Mouse (Mus musculus) lung, adult 2 months (tissue): Measurements from ENCODE around the gene Olfr1061. TPM values are rescaled to one million over a fixed set of nuclear protein-coding genes. Genes with fewer than 3 reads are reported as not detected.
"Not testable (repeated sequence)": the region's sequence is repeated elsewhere in the genome, so short reads cannot be mapped to it uniquely, and the experiment has no call there.

Experiments
- DNase-seq: peaks from one replicate; pipeline ENCODE4 v3.0.0; 2022
- H3K4me1 ChIP-seq: fragments of 200-500 bp; 2 replicates; pipeline ENCODE4 v1.6.1; 2011; ENCODE audit warnings: low read length; ENCODE audit not compliant: control insufficient read depth, insufficient read depth
- H3K4me3 ChIP-seq: fragments of 200-500 bp; replicated peaks from 2 replicates; pipeline ENCODE3; 2011; ENCODE audit warnings: low read depth, mild to moderate bottlenecking, control low read depth, low read length; ENCODE audit errors: extremely low read depth
- CTCF ChIP-seq: fragments of 200-500 bp; IDR thresholded peaks from 2 replicates; pipeline ENCODE4 v1.5.1; 2011; ENCODE audit warnings: mild to moderate bottlenecking, low read length, control low read depth; ENCODE audit not compliant: insufficient read depth
- POLR2A ChIP-seq: fragments of 200-500 bp; IDR thresholded peaks from 2 replicates; pipeline ENCODE4 v1.6.1; 2011; ENCODE audit warnings: low read depth, mild to moderate bottlenecking, control low read depth, low read length, borderline replicate concordance; ENCODE audit errors: extremely low read depth
- WGBS: fragments of 180-500 bp; shearing (Covaris S2); methylation state at CpG from one replicate; pipeline ENCODE4 v1.1.7; 2018; 5-methylcytosine and 5-hydroxymethylcytosine counted together
- polyA plus RNA-seq: library from polyadenylated mRNA; depleted of rRNA; stranded (reverse); fragments of >200 nt; gene quantifications from 2 replicates; pipeline ENCODE4 v1.2.3, GENCODE M21; 2012; rRNA removed

The Olfr1061 gene
- not detected in 2 replicates for polyA plus RNA-seq

- Histone ChIP-seq H3K4me3 (no peak within 1 kb of the TSS), H3K4me1 (no peaks in the 10 kb centered on the region)
- 58% methylated on average over 1 of the region's 1 CpGs for WGBS
- no peak for DNase-seq
- no peak for TF ChIP-seq POLR2A
- no peak for TF ChIP-seq CTCF
These were observed at the start of gene Olfr1061 for GRCm38 (mm10) chr2:86413950-86414349. Gene Olfr1061 (minus strand): TSS chr2:86414050.

GRCm38 (mm10) chr2:86460434-86460833 lies 46.6 kb upstream of the Olfr1061 start:
- WGBS = 67% methylated on average over 1 of the region's 1 CpGs
- no peak for DNase-seq
- H3K4me1 ChIP-seq = no peaks in the 10 kb centered on the region
- H3K4me3 ChIP-seq = no peak overlapping the region
- TF ChIP-seq POLR2A (no peak), CTCF (no peak)

- no peak within 1 kb of the TSS for H3K4me3 ChIP-seq
- no peak for DNase-seq
- WGBS = 83% methylated on average over 1 of the region's 1 CpGs
- no peaks in the 10 kb centered on the region for H3K4me1 ChIP-seq
- no peak for TF ChIP-seq POLR2A
These were observed 42.3 kb upstream of the Olfr1061 start, which contains the start of gene Olfr1066 for GRCm38 (mm10) chr2:86456169-86456568. Gene Olfr1066 (minus strand): TSS chr2:86456269.

- not testable (repeated sequence) for DNase-seq
- WGBS = 78% methylated on average over 1 of the region's 1 CpGs
These were observed 36.6 kb upstream of the Olfr1061 start, which contains the start of gene Olfr1065 for GRCm38 (mm10) chr2:86450491-86450890. Gene Olfr1065 (minus strand): TSS chr2:86450591.

GRCm38 (mm10) chr2:86442101-86442500 lies 28.3 kb upstream of the Olfr1061 start:
- not testable (repeated sequence) for H3K4me3 ChIP-seq, H3K4me1 ChIP-seq, DNase-seq
- WGBS = 74% methylated on average over 1 of the region's 1 CpGs

More at GRCm38 (mm10) chr2:86450491-86450890, 36.6 kb upstream of the Olfr1061 start, which contains the start of gene Olfr1065:
- not testable (repeated sequence) for H3K4me1 ChIP-seq, H3K4me3 ChIP-seq

- not testable (repeated sequence) for DNase-seq, H3K4me1 ChIP-seq, H3K4me3 ChIP-seq
- 83% methylated on average over 8 of the region's 8 CpGs for WGBS
These were observed 14.7 kb upstream of the Olfr1061 start for GRCm38 (mm10) chr2:86428511-86428910.

- H3K4me3 ChIP-seq, DNase-seq, H3K4me1 ChIP-seq: not testable (repeated sequence)
These were observed 12.8 kb upstream of the Olfr1061 start, which contains the start of gene Olfr1062 for GRCm38 (mm10) chr2:86426649-86427048. Gene Olfr1062 (minus strand): TSS chr2:86426749.

GRCm38 (mm10) chr2:86395114-86395513 lies 18.7 kb downstream of the Olfr1061 start:
- DNase-seq = no peak
- TF ChIP-seq CTCF = no peak
- no peak for TF ChIP-seq POLR2A
- no peaks in the 10 kb centered on the region for H3K4me1 ChIP-seq
- no peak overlapping the region for H3K4me3 ChIP-seq
- 76% methylated on average over 2 of the region's 2 CpGs for WGBS

GRCm38 (mm10) chr2:86388461-86388860 lies 25.4 kb downstream of the Olfr1061 start, which contains the start of gene Olfr1058:
Gene Olfr1058 (minus strand): TSS chr2:86388561.
- not testable (repeated sequence) for H3K4me3 ChIP-seq, DNase-seq, H3K4me1 ChIP-seq

- no peaks in the 10 kb centered on the region for H3K4me1 ChIP-seq
- DNase-seq = no peak
- no peak within 1 kb of the TSS for H3K4me3 ChIP-seq
- TF ChIP-seq CTCF (no peak), POLR2A (no peak)
These were observed 35.6 kb downstream of the Olfr1061 start, which contains the start of gene Olfr1057 for GRCm38 (mm10) chr2:86378293-86378692. Gene Olfr1057 (minus strand): TSS chr2:86378393.

GRCm38 (mm10) chr2:86366342-86366741 lies 47.5 kb downstream of the Olfr1061 start:
- not testable (repeated sequence) for H3K4me3 ChIP-seq, H3K4me1 ChIP-seq, DNase-seq
- 67% methylated on average over 1 of the region's 6 CpGs for WGBS

Other genes with a start within 250 kb of the Olfr1061 start
- gene Olfr1043, start 246.5 kb downstream of the Olfr1061 start, polyA plus RNA-seq = not detected in 2 replicates
- gene Olfr1044, start 236.2 kb downstream of the Olfr1061 start, polyA plus RNA-seq = not detected in 2 replicates
- gene Olfr52, start 228.4 kb downstream of the Olfr1061 start, polyA plus RNA-seq = not detected in 2 replicates
- gene Olfr1045, start 211.0 kb downstream of the Olfr1061 start, polyA plus RNA-seq = not detected in 2 replicates
- not detected in 2 replicates for gene Olfr1046, start 194.7 kb downstream of the Olfr1061 start, polyA plus RNA-seq
- not detected in 2 replicates for gene Olfr1047, start 182.6 kb downstream of the Olfr1061 start, polyA plus RNA-seq
- gene Olfr1048, start 173.8 kb downstream of the Olfr1061 start, polyA plus RNA-seq = not detected in 2 replicates
- gene Olfr1049, start 155.7 kb downstream of the Olfr1061 start, polyA plus RNA-seq = not detected in 2 replicates
- gene Olfr1051, start 135.0 kb downstream of the Olfr1061 start, polyA plus RNA-seq = not detected in 2 replicates
- not detected in 2 replicates for gene Olfr1052, start 121.6 kb downstream of the Olfr1061 start, polyA plus RNA-seq
- not detected in 2 replicates for gene Olfr1053, start 98.8 kb downstream of the Olfr1061 start, polyA plus RNA-seq
- not detected in 2 replicates for gene Olfr1054, start 78.6 kb downstream of the Olfr1061 start, polyA plus RNA-seq
- gene Olfr1055, start 63.8 kb downstream of the Olfr1061 start, polyA plus RNA-seq = not detected in 2 replicates
- gene Olfr1056, start 51.6 kb downstream of the Olfr1061 start, polyA plus RNA-seq = not detected in 2 replicates
- gene Olfr1057, start 35.7 kb downstream of the Olfr1061 start, polyA plus RNA-seq = not detected in 2 replicates
- not detected in 2 replicates for gene Olfr1058, start 25.5 kb downstream of the Olfr1061 start, polyA plus RNA-seq
- gene Olfr1062, start 12.7 kb upstream of the Olfr1061 start, polyA plus RNA-seq = not detected in 2 replicates
- not detected in 2 replicates for gene Olfr1065, start 36.5 kb upstream of the Olfr1061 start, polyA plus RNA-seq
- gene Olfr1066, start 42.2 kb upstream of the Olfr1061 start, polyA plus RNA-seq = not detected in 2 replicates
- not detected in 2 replicates for gene Olfr228, start 73.3 kb upstream of the Olfr1061 start, polyA plus RNA-seq
- gene Olfr1076, start 94.4 kb upstream of the Olfr1061 start, polyA plus RNA-seq = not detected in 2 replicates
- not detected in 2 replicates for gene Olfr1079, start 128.4 kb upstream of the Olfr1061 start, polyA plus RNA-seq
- gene Olfr1080, start 144.2 kb upstream of the Olfr1061 start, polyA plus RNA-seq = not detected in 2 replicates
- gene Olfr1082, start 184.9 kb upstream of the Olfr1061 start, polyA plus RNA-seq = not detected in 2 replicates
- gene Olfr1084, start 225.7 kb upstream of the Olfr1061 start, polyA plus RNA-seq = not detected in 2 replicates
- gene Olfr1085, start 248.0 kb upstream of the Olfr1061 start, polyA plus RNA-seq = not detected in 2 replicates